Mouse (Mus musculus): Measurements from ENCODE around the gene Dlgap1. TPM values are rescaled to one million over a fixed set of nuclear protein-coding genes. Genes with fewer than 3 reads are reported as not detected.

Dlgap1 gene
- polyA plus RNA-seq, 2 experiments, result 4.6 to 4.7 TPM

GRCm38 (mm10) chr17:70341230-70341629 is 372.4 kb downstream of the Dlgap1 start:
- Histone ChIP-seq H3K4me1 (ENCODE audit: control insufficient read depth, insufficient read depth, low read length) (peaks cover 7% of the 10 kb centered on the region), H3K9me3 (ENCODE audit: control insufficient read depth, low read length) (no peaks in the 10 kb centered on the region), H3K27ac (replicated peaks; ENCODE audit: low read depth, low read length) (0 out of 2 replicates have a peak overlapping the region, but pooled peaks have one; percentile 58), H3K27me3 (ENCODE audit: control insufficient read depth, insufficient read depth, low read length) (no peaks in the 10 kb centered on the region), H3K9ac (ENCODE audit: low read depth, low read length, severe bottlenecking) (no peak overlapping the region), H3K4me3 (replicated peaks; ENCODE audit: low read length) (no peak overlapping the region), H3K4me2 (replicated peaks; ENCODE audit: low read depth, low read length, severe bottlenecking) (peak overlapping the region; percentile 32; the same call in 1 of the 2 replicates), H3K36me3 (ENCODE audit: control insufficient read depth, insufficient read depth, low read length) (no peaks in the 10 kb centered on the region)
- 21% methylated on average over 8 of the region's 8 CpGs for WGBS
- ATAC-seq (ENCODE audit: low FRiP score, low read depth) (peak; percentile 53; the same call in 1 of the 2 replicates), DNase-seq (ENCODE audit: low spot score) (peak; percentile 51)
- no peak for TF ChIP-seq POLR2A (IDR thresholded peaks at IDR 0.05; ENCODE audit: borderline replicate concordance, extremely low read depth, insufficient read depth, insufficient read length)

DNA sequence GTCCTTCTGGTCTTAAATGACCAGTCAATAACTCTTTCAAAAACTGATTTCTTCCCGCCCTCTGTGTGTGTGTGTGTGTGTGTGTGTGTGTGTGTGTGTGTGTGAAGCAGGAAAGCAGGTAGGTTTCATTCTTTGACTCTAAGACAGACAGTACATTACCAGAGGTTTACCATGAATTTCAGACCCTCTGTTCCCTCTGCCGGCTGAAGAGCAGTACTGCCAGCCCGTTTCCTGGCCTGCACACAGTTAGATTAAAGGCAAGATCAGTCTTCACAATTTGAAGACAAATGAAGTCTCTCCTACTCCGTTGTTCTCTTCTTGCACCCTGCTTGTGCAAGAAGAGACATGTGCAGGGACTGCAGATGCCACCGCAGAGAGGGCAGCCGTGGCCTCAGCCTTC is 373.0 kb downstream of the Dlgap1 start:
- H3K27ac ChIP-seq (replicated peaks; ENCODE audit: low read depth, low read length), result no peak overlapping the region

DNA sequence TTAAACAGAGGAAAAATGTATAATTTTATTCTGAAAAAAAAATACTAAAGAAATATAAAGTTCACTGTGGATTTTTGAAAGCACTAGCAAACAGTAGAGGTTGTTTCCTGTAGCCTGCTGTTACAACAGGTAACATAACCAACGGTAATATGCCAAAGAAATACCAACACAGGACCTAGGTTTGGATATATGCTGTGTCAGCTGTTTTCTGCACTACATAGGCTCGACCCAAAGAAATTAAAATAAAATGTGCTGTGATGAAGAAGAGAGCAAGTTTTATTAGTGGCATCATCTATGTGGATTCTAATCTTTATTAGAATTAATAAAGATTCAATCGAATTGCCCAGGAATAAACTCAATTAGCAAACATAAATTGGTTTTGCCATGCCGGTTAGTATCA is 378.5 kb downstream of the Dlgap1 start:
- H3K9ac ChIP-seq (ENCODE audit: low read depth, low read length, severe bottlenecking), result no peak overlapping the region
- H3K4me2 ChIP-seq (replicated peaks; ENCODE audit: low read depth, low read length, severe bottlenecking), result no peak overlapping the region
- no peak for DNase-seq (ENCODE audit: low spot score)
- H3K9me3 ChIP-seq (ENCODE audit: control insufficient read depth, low read length), result no peaks in the 10 kb centered on the region
- no peak overlapping the region for H3K4me3 ChIP-seq (replicated peaks; ENCODE audit: low read length)
- 86% methylated on average over 4 of the region's 4 CpGs for WGBS
- no peak overlapping the region for H3K27ac ChIP-seq (replicated peaks; ENCODE audit: low read depth, low read length)
- no peak for TF ChIP-seq POLR2A (IDR thresholded peaks at IDR 0.05; ENCODE audit: borderline replicate concordance, extremely low read depth, insufficient read depth, insufficient read length)
- no peaks in the 10 kb centered on the region for H3K36me3 ChIP-seq (ENCODE audit: control insufficient read depth, insufficient read depth, low read length)
- H3K27me3 ChIP-seq (ENCODE audit: control insufficient read depth, insufficient read depth, low read length), result no peaks in the 10 kb centered on the region
- no peak for ATAC-seq (ENCODE audit: low FRiP score, low read depth)
- H3K4me1 ChIP-seq (ENCODE audit: control insufficient read depth, insufficient read depth, low read length), result no peaks in the 10 kb centered on the region

More for the DNA sequence above, 373.0 kb downstream of the Dlgap1 start:
- ATAC-seq (ENCODE audit: low FRiP score, low read depth) (peak; percentile 61; the same call in 1 of the 2 replicates), DNase-seq (ENCODE audit: low spot score) (peak; percentile 37)
- Histone ChIP-seq H3K9ac (ENCODE audit: low read depth, low read length, severe bottlenecking) (no peak overlapping the region), H3K4me1 (ENCODE audit: control insufficient read depth, insufficient read depth, low read length) (peaks cover 7% of the 10 kb centered on the region), H3K36me3 (ENCODE audit: control insufficient read depth, insufficient read depth, low read length) (no peaks in the 10 kb centered on the region), H3K4me3 (replicated peaks; ENCODE audit: low read length) (no peak overlapping the region), H3K9me3 (ENCODE audit: control insufficient read depth, low read length) (no peaks in the 10 kb centered on the region), H3K4me2 (replicated peaks; ENCODE audit: low read depth, low read length, severe bottlenecking) (no peak overlapping the region; the same call in 1 of the 2 replicates), H3K27me3 (ENCODE audit: control insufficient read depth, insufficient read depth, low read length) (no peaks in the 10 kb centered on the region)
- TF ChIP-seq POLR2A (IDR thresholded peaks at IDR 0.05; ENCODE audit: borderline replicate concordance, extremely low read depth, insufficient read depth, insufficient read length), result no peak
- 66% methylated on average over 6 of the region's 6 CpGs for WGBS

GRCm38 (mm10) chr17:70363561-70363960 is 394.7 kb downstream of the Dlgap1 start:
- H3K27ac ChIP-seq (replicated peaks; ENCODE audit: low read depth, low read length), result no peak overlapping the region
- DNase-seq (ENCODE audit: low spot score) (peak; percentile 64), ATAC-seq (ENCODE audit: low FRiP score, low read depth) (0 out of 2 replicates have a peak, but pooled peaks have one; percentile 23)
- H3K4me3 ChIP-seq (replicated peaks; ENCODE audit: low read length), result no peak overlapping the region
- H3K9me3 ChIP-seq (ENCODE audit: control insufficient read depth, low read length), result no peaks in the 10 kb centered on the region
- H3K9ac ChIP-seq (ENCODE audit: low read depth, low read length, severe bottlenecking), result no peak overlapping the region
- no peaks in the 10 kb centered on the region for H3K27me3 ChIP-seq (ENCODE audit: control insufficient read depth, insufficient read depth, low read length)
- WGBS, result 42% methylated on average over 3 of the region's 3 CpGs
- H3K4me1 ChIP-seq (ENCODE audit: control insufficient read depth, insufficient read depth, low read length), result peaks cover 4% of the 10 kb centered on the region; the same call in 1 of the 2 replicates
- no peak overlapping the region for H3K4me2 ChIP-seq (replicated peaks; ENCODE audit: low read depth, low read length, severe bottlenecking)
- no peak for TF ChIP-seq POLR2A (IDR thresholded peaks at IDR 0.05; ENCODE audit: borderline replicate concordance, extremely low read depth, insufficient read depth, insufficient read length)
- H3K36me3 ChIP-seq (ENCODE audit: control insufficient read depth, insufficient read depth, low read length), result no peaks in the 10 kb centered on the region

- H3K4me2 ChIP-seq (replicated peaks; ENCODE audit: low read depth, low read length, severe bottlenecking), result no peak overlapping the region
- H3K4me3 ChIP-seq (replicated peaks; ENCODE audit: low read length), result no peak overlapping the region
- no peak overlapping the region for H3K27ac ChIP-seq (replicated peaks; ENCODE audit: low read depth, low read length)
- WGBS, result 92% methylated on average over 1 of the region's 1 CpGs
- no peak overlapping the region for H3K9ac ChIP-seq (ENCODE audit: low read depth, low read length, severe bottlenecking)
- H3K9me3 ChIP-seq (ENCODE audit: control insufficient read depth, low read length), result no peaks in the 10 kb centered on the region
- TF ChIP-seq POLR2A (IDR thresholded peaks at IDR 0.05; ENCODE audit: borderline replicate concordance, extremely low read depth, insufficient read depth, insufficient read length), result no peak
- DNase-seq (ENCODE audit: low spot score) (no peak), ATAC-seq (ENCODE audit: low FRiP score, low read depth) (no peak)
- H3K27me3 ChIP-seq (ENCODE audit: control insufficient read depth, insufficient read depth, low read length), result no peaks in the 10 kb centered on the region
- peaks cover 4% of the 10 kb centered on the region; the same call in 1 of the 2 replicates for H3K4me1 ChIP-seq (ENCODE audit: control insufficient read depth, insufficient read depth, low read length)
- no peaks in the 10 kb centered on the region for H3K36me3 ChIP-seq (ENCODE audit: control insufficient read depth, insufficient read depth, low read length)
Observed at GRCm38 (mm10) chr17:70363971-70364370, 395.1 kb downstream of the Dlgap1 start.
